Mouse (Mus musculus) heart, postnatal 0 days (tissue): Measurements from ENCODE around the gene 1700113H08Rik. TPM values are rescaled to one million over a fixed set of nuclear protein-coding genes. Genes with fewer than 3 reads are reported as not detected.

Source experiments
- ATAC-seq: fragments of 200-750 bp; cut with Nextera tagmentation; 2 replicates; pipeline ENCODE4 v1.8.0; 2017; ENCODE audit warnings: low read depth, moderate number of reproducible peaks, moderate library complexity; ENCODE audit not compliant: insufficient read depth
- DNase-seq: peaks from one replicate; pipeline ENCODE4 v3.0.0-alpha.2; 2016; ENCODE audit warnings: low spot score
- H3K27ac ChIP-seq: fragments of 300-500 bp; sonication (generic); 2 replicates; pipeline ENCODE4 v1.5.1; 2014; ENCODE audit warnings: low read depth, mild to moderate bottlenecking
- H3K27me3 ChIP-seq: fragments of 300-500 bp; sonication (generic); 2 replicates; pipeline ENCODE4 v1.6.1; 2014; ENCODE audit warnings: low read length, mixed read lengths; ENCODE audit not compliant: control insufficient read depth, insufficient read depth
- H3K36me3 ChIP-seq: fragments of 300-500 bp; sonication (generic); replicated peaks from 2 replicates; pipeline ENCODE4 v1.6.1; 2014; ENCODE audit warnings: low read length, mixed read lengths; ENCODE audit not compliant: control insufficient read depth, insufficient read depth
- H3K4me1 ChIP-seq: fragments of 300-500 bp; sonication (generic); 2 replicates; pipeline ENCODE4 v1.6.1; 2014; ENCODE audit warnings: antibody characterized with exemption; ENCODE audit not compliant: control insufficient read depth, insufficient read depth
- H3K4me2 ChIP-seq: fragments of 300-500 bp; sonication (generic); 2 replicates; pipeline ENCODE4 v1.6.1; 2014; ENCODE audit warnings: low read depth, mild to moderate bottlenecking, low read length, moderate library complexity
- H3K4me3 ChIP-seq: fragments of 300-500 bp; sonication (generic); 2 replicates; pipeline ENCODE4 v1.5.1; 2014; ENCODE audit warnings: low read depth, low read length
- H3K9ac ChIP-seq: fragments of 300-500 bp; sonication (generic); replicated peaks from 2 replicates; pipeline ENCODE4 v1.6.1; 2014; ENCODE audit warnings: low read depth, low read length, mixed read lengths
- H3K9me3 ChIP-seq: fragments of 300-500 bp; sonication (generic); replicated peaks from 2 replicates; pipeline ENCODE4 v1.6.1; 2016; ENCODE audit warnings: low read length; ENCODE audit not compliant: control insufficient read depth
- CTCF ChIP-seq: IDR thresholded peaks from 2 replicates; pipeline ENCODE4 v1.5.1; 2016; ENCODE audit warnings: antibody characterized with exemption, control low read depth, low read depth
- EP300 ChIP-seq: IDR thresholded peaks from 2 replicates; pipeline ENCODE4 v1.6.1; 2016; ENCODE audit warnings: antibody characterized with exemption, low read depth
- WGBS: fragments of 180-500 bp; shearing (Covaris S2); extraction: QIAGEN DNeasy Blood & Tissue Kit; methylation state at CpG from one replicate; pipeline ENCODE4 v1.1.7; 2014; 5-methylcytosine and 5-hydroxymethylcytosine counted together
- polyA plus RNA-seq: library from polyadenylated mRNA; unstranded; fragments of >200 nt; fragmentation: Nextera tagmentation; extraction: Ambion mirVana; gene quantifications from 2 replicates; pipeline ENCODE4 v1.2.1, GENCODE M21; 2015
- total RNA-seq: library from RNA; depleted of rRNA; stranded (reverse); fragments of >200 nt; gene quantifications from 2 replicates; pipeline ENCODE4 v1.2.3, GENCODE M21; 2014; ENCODE audit warnings: low replicate concordance

The 1700113H08Rik gene
- total and polyA plus RNA-seq, 2 experiments from 2014 or later, result 0.49 TPM; not detected in 1

GRCm38 (mm10) chr10:87016151-87016692 lies 41.6 kb upstream of the 1700113H08Rik start:
- H3K27ac ChIP-seq, result no peak overlapping the region
- WGBS, result 32% methylated on average over 9 of the region's 9 CpGs

GRCm38 (mm10) chr10:87018876-87019275 lies 39.0 kb upstream of the 1700113H08Rik start:
- no peak overlapping the region for H3K4me3 ChIP-seq
- no peaks in the 10 kb centered on the region for H3K36me3 ChIP-seq
- H3K27me3 ChIP-seq, result no peaks in the 10 kb centered on the region
- DNase-seq (no peak), ATAC-seq (no peak)
- H3K9me3 ChIP-seq, result no peaks in the 10 kb centered on the region
- no peak overlapping the region for H3K9ac ChIP-seq
- H3K4me1 ChIP-seq, result 0 out of 2 replicates have a peak, but pooled peaks cover 5% of the 10 kb centered on the region
- H3K27ac ChIP-seq, result no peak overlapping the region
- no peak overlapping the region for H3K4me2 ChIP-seq
- 66% methylated on average over 9 of the region's 9 CpGs for WGBS
- no peak for TF ChIP-seq CTCF
- TF ChIP-seq EP300, result no peak

More at GRCm38 (mm10) chr10:87016151-87016692, 41.6 kb upstream of the 1700113H08Rik start:
- H3K4me2 ChIP-seq, result no peak overlapping the region
- H3K9ac ChIP-seq, result no peak overlapping the region
- ATAC-seq, result peak; percentile 62; the same call in 1 of the 2 replicates
- DNase-seq, result no peak
- no peak for TF ChIP-seq CTCF
- TF ChIP-seq EP300, result no peak
- H3K36me3 ChIP-seq, result no peaks in the 10 kb centered on the region
- no peaks in the 10 kb centered on the region for H3K9me3 ChIP-seq
- H3K27me3 ChIP-seq, result no peaks in the 10 kb centered on the region
- 0 out of 2 replicates have a peak, but pooled peaks cover 5% of the 10 kb centered on the region for H3K4me1 ChIP-seq
- H3K4me3 ChIP-seq, result no peak overlapping the region

- Histone ChIP-seq H3K9ac (no peak overlapping the region), H3K36me3 (no peaks in the 10 kb centered on the region), H3K4me2 (no peak overlapping the region), H3K4me3 (no peak overlapping the region), H3K4me1 (no peaks in the 10 kb centered on the region), H3K27me3 (no peaks in the 10 kb centered on the region), H3K9me3 (no peaks in the 10 kb centered on the region), H3K27ac (no peak overlapping the region)
- DNase-seq (peak; percentile 45), ATAC-seq (no peak)
- 51% methylated on average over 15 of the region's 16 CpGs for WGBS
- TF ChIP-seq EP300 (no peak), CTCF (peak; percentile 42)
Measured at GRCm38 (mm10) chr10:87020711-87021110, 37.1 kb upstream of the 1700113H08Rik start.

GRCm38 (mm10) chr10:87024884-87025283 lies 33.0 kb upstream of the 1700113H08Rik start:
- Histone ChIP-seq H3K36me3 (no peaks in the 10 kb centered on the region), H3K4me1 (no peaks in the 10 kb centered on the region), H3K27ac (no peak overlapping the region), H3K9ac (no peak overlapping the region), H3K4me2 (no peak overlapping the region), H3K4me3 (no peak overlapping the region), H3K9me3 (no peaks in the 10 kb centered on the region), H3K27me3 (no peaks in the 10 kb centered on the region)
- WGBS, result under 1% methylated on average over 8 of the region's 10 CpGs
- DNase-seq (peak; percentile 81), ATAC-seq (peak; percentile 77)
- TF ChIP-seq EP300 (no peak), CTCF (peak; percentile 99)

GRCm38 (mm10) chr10:87032768-87033167 lies 25.1 kb upstream of the 1700113H08Rik start:
- Histone ChIP-seq H3K9ac (no peak overlapping the region), H3K27ac (no peak overlapping the region), H3K4me3 (no peak overlapping the region), H3K4me2 (no peak overlapping the region), H3K27me3 (no peaks in the 10 kb centered on the region), H3K9me3 (no peaks in the 10 kb centered on the region), H3K4me1 (no peaks in the 10 kb centered on the region), H3K36me3 (no peaks in the 10 kb centered on the region)
- no peak for ATAC-seq
- 78% methylated on average over 8 of the region's 8 CpGs for WGBS
- no peak for DNase-seq
- no peak for TF ChIP-seq CTCF
- no peak for TF ChIP-seq EP300

GRCm38 (mm10) chr10:87035866-87036265 lies 22.0 kb upstream of the 1700113H08Rik start:
- Histone ChIP-seq H3K27ac (no peak overlapping the region), H3K4me1 (no peaks in the 10 kb centered on the region), H3K4me3 (no peak overlapping the region), H3K9me3 (no peaks in the 10 kb centered on the region), H3K9ac (no peak overlapping the region), H3K4me2 (no peak overlapping the region), H3K27me3 (no peaks in the 10 kb centered on the region), H3K36me3 (no peaks in the 10 kb centered on the region)
- ATAC-seq (no peak), DNase-seq (no peak)
- 74% methylated on average over 15 of the region's 15 CpGs for WGBS
- TF ChIP-seq EP300 (no peak), CTCF (no peak)
